Mouse (Mus musculus) G1E (cell line): ENCODE results near the gene Rnf227.

ENCODE experiments used
- CTCF ChIP-seq: IDR thresholded peaks from 2 replicates; pipeline ENCODE4 v1.5.1; 2012; ENCODE audit warnings: low read depth, low read length, inconsistent platforms, mixed read lengths
- GATA1 ChIP-seq: IDR thresholded peaks from 2 replicates; pipeline ENCODE4 v1.6.1; 2012; ENCODE audit warnings: borderline replicate concordance, low read length, inconsistent platforms, mixed read lengths
- GATA2 ChIP-seq: IDR thresholded peaks from 2 replicates; pipeline ENCODE4 v1.6.1; 2012; ENCODE audit warnings: low read depth, low read length, inconsistent platforms, borderline replicate concordance
- POLR2AphosphoS5 ChIP-seq: IDR thresholded peaks from 2 replicates; pipeline ENCODE4 v1.6.1; 2012; ENCODE audit warnings: low read depth, low read length, inconsistent platforms; ENCODE audit not compliant: insufficient replicate concordance

GRCm38 (mm10) chr11:69362479-69362878 lies 22.2 kb downstream of the Rnf227 start:
- no peak for TF ChIP-seq CTCF
- no peak for TF ChIP-seq GATA1
- no peak for TF ChIP-seq GATA2
- TF ChIP-seq POLR2AphosphoS5 = no peak
